Mouse (Mus musculus): Measurements from ENCODE around the gene Olfr657. TPM values are rescaled to one million over a fixed set of nuclear protein-coding genes. Genes with fewer than 3 reads are reported as not detected.
A peak's percentile ranks its signal among the peaks of the same experiment; 100 is the strongest.

Gene Olfr657
- total RNA-seq (2021) = not detected
- long read RNA-seq, experiment 1 = 0 reads
- long read RNA-seq, experiment 2 = 0 reads

- no peak for DNase-seq (ENCODE audit: low spot score in 2 of 2)
Observed at GRCm38 (mm10) chr7:104624494-104624893, at the start of gene Olfr657. TSS of gene Olfr657 (plus strand) at chr7:104624794.

- no peak for DNase-seq (ENCODE audit: low spot score in 2 of 2)
Observed at GRCm38 (mm10) chr7:104577014-104577413, 47.6 kb upstream of the Olfr657 start, which contains the start of gene Olfr653. TSS of gene Olfr653 (plus strand) at chr7:104577314.

DNA sequence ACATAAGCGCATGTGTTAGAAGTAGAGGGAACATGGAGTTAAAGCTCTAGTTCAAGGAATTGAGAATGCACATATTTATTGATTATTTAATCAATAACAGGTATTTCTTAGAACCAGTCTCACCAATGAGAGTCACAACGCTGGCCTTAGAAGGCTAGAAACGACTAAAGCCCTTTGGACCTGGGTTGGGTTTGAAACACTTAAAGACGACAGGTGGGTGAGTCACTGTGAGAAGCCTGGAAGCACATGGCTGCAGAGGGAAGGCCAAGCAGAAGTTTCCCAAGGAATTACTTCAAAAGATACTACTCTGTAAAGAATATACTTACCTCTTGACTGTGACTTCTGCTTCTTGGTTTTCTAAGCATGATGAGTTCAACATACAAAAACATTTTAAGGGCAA is 43.7 kb upstream of the Olfr657 start:
- DNase-seq (ENCODE audit: low spot score in 2 of 2) = no peak

DNA sequence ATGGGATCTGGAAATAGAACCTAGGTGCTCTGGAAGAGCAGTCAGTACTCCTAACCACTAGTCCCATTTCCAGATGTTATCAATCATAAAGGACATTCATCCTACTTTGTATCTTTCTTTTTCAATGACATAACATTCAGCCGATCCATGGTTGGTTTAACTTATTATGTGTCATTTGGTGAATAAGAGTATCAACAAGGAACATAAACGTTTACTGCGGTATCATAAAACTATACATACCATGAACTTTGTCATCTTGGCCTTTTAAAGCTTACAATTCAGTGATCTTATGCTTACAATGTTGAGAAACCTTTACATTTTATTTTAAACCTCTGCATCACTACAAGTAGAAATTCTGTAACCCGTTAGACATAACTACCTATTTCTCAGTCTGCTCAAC is 43.2 kb upstream of the Olfr657 start:
- no peak for DNase-seq (ENCODE audit: low spot score in 2 of 2)

DNA sequence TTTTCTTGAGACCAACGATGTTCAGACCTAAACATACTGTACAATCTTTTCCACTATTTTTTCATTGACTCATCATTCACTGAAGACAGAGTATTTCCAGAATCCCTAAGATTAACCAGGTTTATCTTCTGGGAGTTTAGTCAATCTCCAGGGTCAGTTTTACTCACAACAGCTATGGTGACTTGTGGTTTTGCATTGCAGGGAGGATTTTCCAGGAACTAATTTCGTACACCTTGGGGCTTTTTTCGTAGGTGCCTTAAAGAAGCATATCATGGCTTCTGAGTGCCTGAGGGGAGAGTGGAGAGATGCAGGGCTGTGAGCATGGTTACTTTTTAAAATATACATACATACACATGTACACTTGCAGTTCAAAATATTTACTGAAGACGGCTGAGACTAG is 37.9 kb upstream of the Olfr657 start, which contains the start of gene Olfr654:
TSS of gene Olfr654 (plus strand) at position 301 of the 400 bp plus-strand sequence.
- no peak for DNase-seq (ENCODE audit: low spot score in 2 of 2)

- no peak for DNase-seq (ENCODE audit: low spot score in 2 of 2)
Observed at GRCm38 (mm10) chr7:104588274-104588673, 36.3 kb upstream of the Olfr657 start.

DNA sequence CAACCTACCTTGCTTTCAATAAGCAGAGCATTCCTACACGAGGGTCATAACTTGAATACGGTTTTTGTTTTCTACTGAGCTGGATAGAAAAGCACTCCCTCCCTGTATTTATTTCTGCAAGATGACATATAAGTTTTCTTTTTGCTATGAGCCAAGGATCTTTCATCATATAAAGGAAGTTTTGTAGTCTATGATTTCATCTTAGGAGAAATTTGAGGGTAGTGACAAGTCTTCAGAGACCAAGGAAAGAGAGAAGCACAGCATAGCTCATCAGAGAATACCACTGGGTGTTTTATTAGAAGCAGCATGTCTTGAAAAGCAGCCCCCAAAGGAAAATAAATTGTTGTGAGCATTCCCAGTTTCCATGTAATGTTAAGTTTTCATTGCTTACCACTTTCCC is 22.9 kb upstream of the Olfr657 start, which contains the start of gene Olfr655:
TSS of gene Olfr655 (minus strand) at position 101 of the 400 bp plus-strand sequence.
- DNase-seq (ENCODE audit: low spot score in 2 of 2) = no peak

GRCm38 (mm10) chr7:104603173-104603572 is 21.4 kb upstream of the Olfr657 start:
- DNase-seq (ENCODE audit: low spot score in 2 of 2) = peak; percentile 26 to 55

GRCm38 (mm10) chr7:104604727-104605126 is 19.9 kb upstream of the Olfr657 start:
- DNase-seq (ENCODE audit: low spot score in 2 of 2) = no peak

DNA sequence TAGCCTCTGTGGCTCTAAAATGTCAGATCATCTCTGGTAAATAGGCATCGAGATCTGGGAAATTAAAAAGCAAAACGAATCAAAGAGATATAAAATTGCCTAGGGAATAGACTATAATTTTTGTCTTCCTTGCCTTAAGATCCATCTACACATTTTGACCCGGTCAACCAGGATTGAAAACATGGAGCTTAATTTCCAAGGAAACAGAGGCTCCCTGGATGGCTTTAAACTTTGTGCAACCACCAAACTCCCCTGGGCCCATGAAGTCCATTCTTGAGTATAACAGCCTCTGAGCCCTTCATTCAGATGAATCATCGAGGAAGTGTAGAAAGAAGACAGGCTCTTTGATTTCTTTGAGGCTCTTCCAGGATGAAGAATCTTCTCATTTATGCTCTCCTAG is 10.9 kb upstream of the Olfr657 start, which contains the start of gene Olfr656:
TSS of gene Olfr656 (plus strand) at position 301 of the 400 bp plus-strand sequence.
- DNase-seq (ENCODE audit: low spot score in 2 of 2) = no peak

DNA sequence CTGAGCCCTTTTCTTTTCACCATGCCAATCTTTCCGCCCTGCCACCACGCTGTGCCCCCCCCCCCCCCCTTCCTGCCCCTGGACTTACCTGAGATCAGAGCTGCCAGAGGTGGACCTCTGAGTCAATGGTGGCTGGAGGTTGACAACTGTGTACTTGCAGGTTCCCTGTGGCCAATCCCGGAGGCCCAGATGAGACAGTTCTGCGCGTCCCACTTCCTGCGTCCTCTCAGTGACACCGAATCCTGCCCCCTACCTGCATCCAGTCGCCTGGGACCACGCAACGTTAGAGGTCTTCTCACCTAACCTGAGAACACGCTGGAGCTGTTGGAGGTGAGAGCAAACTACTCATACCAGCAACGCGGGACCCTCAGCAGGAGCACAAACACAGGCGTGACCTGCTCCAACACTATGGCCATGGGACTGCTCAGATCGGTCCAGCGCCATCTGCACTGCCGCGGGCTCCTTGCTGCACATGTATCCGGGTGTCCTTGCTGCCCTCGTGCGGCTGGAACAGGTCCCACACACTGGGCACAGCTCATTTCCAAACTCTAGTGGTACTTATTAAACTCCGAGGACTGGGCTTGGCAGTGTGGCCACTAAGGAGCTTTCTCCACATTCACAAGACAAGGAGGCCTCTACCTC is 22.4 kb downstream of the Olfr657 start, which contains the start of gene Olfr658:
TSS of gene Olfr658 (minus strand) at position 465 of the 642 bp plus-strand sequence.
- peak; percentile 10 to 22 for DNase-seq (ENCODE audit: low spot score in 2 of 2)

DNA sequence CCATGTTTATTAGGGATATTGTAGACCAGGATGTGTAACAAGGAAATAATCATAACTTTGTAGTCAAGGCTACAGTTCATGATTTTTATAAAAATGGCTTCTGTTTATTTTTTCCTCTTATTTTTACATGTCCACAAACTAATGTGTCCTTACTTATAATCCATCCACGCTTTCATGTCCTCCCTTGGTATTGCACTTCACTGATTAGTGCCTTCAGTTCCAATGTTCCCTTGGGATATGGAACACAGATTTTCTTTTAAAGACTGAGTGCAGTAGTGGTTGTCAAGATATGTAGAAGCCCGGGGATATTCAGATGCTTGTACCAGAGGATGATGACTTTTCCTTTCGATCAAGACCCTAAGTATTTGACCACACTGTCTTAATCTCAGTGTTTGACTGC is 41.9 kb downstream of the Olfr657 start, which contains the start of gene Olfr659:
TSS of gene Olfr659 (plus strand) at position 301 of the 400 bp plus-strand sequence.
- no peak for DNase-seq (ENCODE audit: low spot score in 2 of 2)

- DNase-seq (ENCODE audit: low spot score in 2 of 2) = no peak
Observed at GRCm38 (mm10) chr7:104686201-104686600, 61.6 kb downstream of the Olfr657 start, which contains the start of gene Olfr661. TSS of gene Olfr661 (plus strand) at chr7:104686501.

Other genes starting within 250 kb of the Olfr657 start
- gene Trim30c, start 224.0 kb upstream of the Olfr657 start, total RNA-seq (2021) = under 1 TPM; 0.17 to 0.22 TPM
- 1 to 10 TPM; 4.8 to 5.1 TPM for gene Trim30a, start 159.6 kb upstream of the Olfr657 start, total RNA-seq (2021)
- gene Trim30d, start 116.9 kb upstream of the Olfr657 start, total RNA-seq (2021) = 1 to 10 TPM; 2.2 to 4.8 TPM
- not detected for gene Olfr651, start 74.7 kb upstream of the Olfr657 start, total RNA-seq (2021)
- not detected for gene Olfr652, start 63.9 kb upstream of the Olfr657 start, total RNA-seq (2021)
- not detected for gene Olfr653, start 47.5 kb upstream of the Olfr657 start, total RNA-seq (2021)
- gene Olfr654, start 37.8 kb upstream of the Olfr657 start, total RNA-seq (2021) = not detected
- not detected for gene Olfr655, start 23.0 kb upstream of the Olfr657 start, total RNA-seq (2021)
- not detected for gene Olfr656, start 10.8 kb upstream of the Olfr657 start, total RNA-seq (2021)
- not detected for gene Olfr658, start 22.5 kb downstream of the Olfr657 start, total RNA-seq (2021)
- not detected for gene Olfr659, start 42.0 kb downstream of the Olfr657 start, total RNA-seq (2021)
- not detected for gene Olfr661, start 61.7 kb downstream of the Olfr657 start, total RNA-seq (2021)
- not detected for gene Usp17le, start 152.7 kb downstream of the Olfr657 start, total RNA-seq (2021)
- gene Usp17lb, start 217.8 kb downstream of the Olfr657 start, total RNA-seq (2021) = not detected
- gene Usp17la, start 232.2 kb downstream of the Olfr657 start, total RNA-seq (2021) = not detected

Measured in adrenal gland, adult 18-20 months (tissue).